Mouse (Mus musculus) MEL (cell line): ENCODE results near the gene Epo. TPM values are rescaled to one million over a fixed set of nuclear protein-coding genes. Genes with fewer than 3 reads are reported as not detected.

Experiments
- DNase-seq: peaks from one replicate; pipeline ENCODE4 v3.0.0; 2011; ENCODE audit warnings: low read depth, low spot score
- H3K27ac ChIP-seq: 2 replicates; pipeline ENCODE4 v1.5.1; 2012; ENCODE audit warnings: low read depth, mild to moderate bottlenecking, control low read depth, low read length, moderate library complexity; ENCODE audit not compliant: control insufficient read depth
- H3K27me3 ChIP-seq, 2 experiments: fragments of 150-350 bp in 1 of 2; sonication (generic) in 1 of 2; 2 replicates each; pipeline ENCODE4 v1.6.1; 2012; ENCODE audit warnings: low read length in 2 of 2, mild to moderate bottlenecking in 2 of 2, improper control_type of control experiment in 1 of 2, moderate library complexity in 1 of 2; ENCODE audit not compliant: insufficient read depth in 2 of 2, control insufficient read depth in 1 of 2
- H3K36me3 ChIP-seq, 2 experiments: 2 replicates each; pipeline ENCODE4 v1.6.1; 2012 to 2014; ENCODE audit warnings: low read length in 2 of 2, improper control_type of control experiment in 1 of 2, inconsistent platforms in 1 of 2, mild to moderate bottlenecking in 1 of 2; ENCODE audit not compliant: insufficient read depth in 2 of 2, control insufficient read depth in 1 of 2
- H3K4me1 ChIP-seq, 2 experiments: fragments of 150-350 bp in 1 of 2; sonication (generic) in 1 of 2; 2 replicates each; pipeline ENCODE4 v1.6.1; 2012; ENCODE audit warnings: low read length in 2 of 2, improper control_type of control experiment in 1 of 2, mild to moderate bottlenecking in 1 of 2; ENCODE audit not compliant: insufficient read depth in 2 of 2, control insufficient read depth in 1 of 2
- H3K4me3 ChIP-seq, 2 experiments: fragments of 150-350 bp in 1 of 2; sonication (generic) in 1 of 2; 2 replicates each; pipeline ENCODE4 v1.5.1; 2012; ENCODE audit warnings: low read depth in 2 of 2, low read length in 2 of 2, mild to moderate bottlenecking in 2 of 2, moderate library complexity in 2 of 2, control low read depth in 1 of 2, improper control_type of control experiment in 1 of 2; ENCODE audit not compliant: control insufficient read depth in 1 of 2, insufficient read depth in 1 of 2
- H3K79me2 ChIP-seq: 2 replicates; pipeline ENCODE4 v1.6.1; 2012; ENCODE audit warnings: mild to moderate bottlenecking, low read length, moderate library complexity; ENCODE audit not compliant: control insufficient read depth, poor library complexity, insufficient read depth
- H3K9ac ChIP-seq: 2 replicates; pipeline ENCODE4 v1.6.1; 2012; ENCODE audit warnings: low read depth, mild to moderate bottlenecking, control low read depth, low read length, moderate library complexity; ENCODE audit not compliant: control insufficient read depth, poor library complexity, severe bottlenecking
- H3K9me3 ChIP-seq: fragments of 150-350 bp; sonication (generic); replicated peaks from 2 replicates; pipeline ENCODE4 v1.6.1; 2012; ENCODE audit warnings: mild to moderate bottlenecking, low read length, improper control_type of control experiment, moderate library complexity; ENCODE audit not compliant: insufficient read depth
- BHLHE40 ChIP-seq: IDR thresholded peaks from 2 replicates; pipeline ENCODE4 v1.6.1; 2012; ENCODE audit warnings: low read depth, mild to moderate bottlenecking, inconsistent platforms, low read length, improper control_type of control experiment, borderline replicate concordance
- EP300 ChIP-seq, 2 experiments: IDR thresholded peaks; 2 replicates each; pipeline ENCODE4 v1.6.1; 2011; ENCODE audit warnings: improper control_type of control experiment in 2 of 2, low read length in 2 of 2, low read depth in 1 of 2, mild to moderate bottlenecking in 1 of 2
- ETS1 ChIP-seq: IDR thresholded peaks from 2 replicates; pipeline ENCODE4 v1.6.1; 2012; ENCODE audit warnings: low read depth, mild to moderate bottlenecking, inconsistent platforms, low read length, improper control_type of control experiment, moderate library complexity
- HCFC1 ChIP-seq: IDR thresholded peaks from 2 replicates; pipeline ENCODE4 v1.6.1; 2012; ENCODE audit warnings: low read depth, mild to moderate bottlenecking, inconsistent platforms, low read length, improper control_type of control experiment, moderate library complexity
- KAT2A ChIP-seq: conservative IDR thresholded peaks from 2 replicates; pipeline ENCODE4 v1.6.1; 2012; ENCODE audit warnings: low read depth, low read length, improper control_type of control experiment, inconsistent platforms
- MAZ ChIP-seq: IDR thresholded peaks from 2 replicates; pipeline ENCODE4 v1.6.1; 2012; ENCODE audit warnings: low read depth, mild to moderate bottlenecking, inconsistent platforms, low read length, improper control_type of control experiment
- MXI1 ChIP-seq: IDR thresholded peaks from 2 replicates; pipeline ENCODE4 v1.6.1; 2011; ENCODE audit warnings: mild to moderate bottlenecking, low read depth, low read length, improper control_type of control experiment
- MYC ChIP-seq: IDR thresholded peaks from 2 replicates; pipeline ENCODE4 v1.6.1; 2011; ENCODE audit warnings: low read depth, mild to moderate bottlenecking, low read length, improper control_type of control experiment, moderate library complexity
- NELFE ChIP-seq: IDR thresholded peaks from 2 replicates; pipeline ENCODE4 v1.6.1; 2011; ENCODE audit warnings: low read depth, low read length, improper control_type of control experiment
- POLR2AphosphoS2 ChIP-seq: IDR thresholded peaks from 2 replicates; pipeline ENCODE4 v1.6.1; 2011; ENCODE audit warnings: low read length, improper control_type of control experiment
- SIN3A ChIP-seq: IDR thresholded peaks from 2 replicates; pipeline ENCODE4 v1.6.1; 2012; ENCODE audit warnings: low read length, improper control_type of control experiment, inconsistent platforms
- TBP ChIP-seq: IDR thresholded peaks from 2 replicates; pipeline ENCODE4 v1.8.0; 2011; ENCODE audit warnings: low read depth, low read length, improper control_type of control experiment
- TCF12 ChIP-seq: IDR thresholded peaks from 2 replicates; pipeline ENCODE4 v1.6.1; 2014; ENCODE audit warnings: low read depth, mild to moderate bottlenecking, inconsistent platforms, low read length, improper control_type of control experiment, moderate library complexity
- USF1 ChIP-seq: IDR thresholded peaks from 2 replicates; pipeline ENCODE4 v1.6.1; 2014; ENCODE audit warnings: low read depth, mild to moderate bottlenecking, inconsistent platforms, low read length, improper control_type of control experiment, moderate library complexity
- USF2 ChIP-seq, 2 experiments: IDR thresholded peaks; 2 replicates each; pipeline ENCODE4 v1.6.1; 2011 to 2012; ENCODE audit warnings: improper control_type of control experiment in 2 of 2, low read length in 2 of 2, borderline replicate concordance in 1 of 2, inconsistent platforms in 1 of 2, low read depth in 1 of 2, mild to moderate bottlenecking in 1 of 2; ENCODE audit not compliant: insufficient read depth in 1 of 2
- ZC3H11A ChIP-seq: IDR thresholded peaks from 2 replicates; pipeline ENCODE4 v1.6.1; 2012; ENCODE audit warnings: low read depth, mild to moderate bottlenecking, inconsistent platforms, low read length, improper control_type of control experiment
- ZMIZ1 ChIP-seq: IDR thresholded peaks from 2 replicates; pipeline ENCODE4 v1.6.1; 2012; ENCODE audit warnings: low read depth, mild to moderate bottlenecking, inconsistent platforms, low read length, improper control_type of control experiment, moderate library complexity
- polyA plus RNA-seq, 2 experiments: library from polyadenylated mRNA; stranded (reverse) in 1 of 2; unstranded in 1 of 2; fragments of >175 nt in 1 of 2; fragments of >200 nt in 1 of 2; gene quantifications; 2 replicates each; pipeline versions ENCODE4 v1.2.1 to v1.2.4; 2012; ENCODE audit warnings: low replicate concordance in 2 of 2, low read depth in 1 of 2; ENCODE audit not compliant: insufficient read length in 2 of 2, insufficient read depth in 1 of 2, missing spikeins in 1 of 2
- total RNA-seq: library from RNA; depleted of rRNA; stranded (reverse); fragments of 300-350 nt; gene quantifications from 2 replicates; pipeline ENCODE4 v1.2.3, GENCODE M21; 2012

The Epo gene
- total and polyA plus RNA-seq, 3 experiments, result not detected

DNA sequence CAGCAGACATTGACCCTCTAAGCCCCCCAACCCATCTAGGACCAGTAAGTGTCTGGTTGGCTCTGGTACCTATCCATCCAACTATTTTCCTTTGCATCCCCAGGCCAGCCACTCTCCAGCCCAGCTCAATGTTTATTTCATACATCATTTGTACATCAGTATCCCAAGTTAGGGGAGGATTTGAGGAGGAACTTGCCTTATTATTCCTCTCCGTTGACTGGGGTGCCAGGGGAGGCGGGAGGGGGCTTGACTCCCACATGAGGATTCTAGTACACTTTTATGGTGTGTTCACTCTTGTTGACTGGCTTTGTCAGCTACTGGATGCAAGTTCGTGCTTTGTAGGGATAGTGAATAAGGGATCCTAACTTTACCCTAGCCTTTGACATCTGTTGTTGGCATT lies 21.3 kb downstream of the Epo start:
- TF ChIP-seq ETS1 (no peak), KAT2A (no peak), POLR2AphosphoS2 (no peak), EP300 (IDR thresholded peaks at IDR 0.05; ENCODE audit: low read depth in 1 of 2, low read length in 2 of 2) (no peak), ZC3H11A (no peak), TCF12 (no peak), ZMIZ1 (no peak), TBP (no peak), MXI1 (no peak), MYC (no peak), MAZ (no peak), USF2 (IDR thresholded peaks at IDR 0.05; ENCODE audit: borderline replicate concordance in 1 of 2, insufficient read depth in 1 of 2, low read depth in 1 of 2, low read length in 2 of 2) (no peak), BHLHE40 (no peak)
- peak overlapping the region; percentile 67 to 88 for H3K4me3 ChIP-seq
- H3K27me3 ChIP-seq, result no peaks in the 10 kb centered on the region
- H3K9me3 ChIP-seq, result no peaks in the 10 kb centered on the region
- DNase-seq, result no peak
- peaks cover 0 to 16% of the 10 kb centered on the region in 2 experiments; a peak in 2 of 4 replicates for H3K36me3 ChIP-seq
- peaks cover 48% of the 10 kb centered on the region for H3K79me2 ChIP-seq
- H3K4me1 ChIP-seq, result peaks cover 4 to 19% of the 10 kb centered on the region in 2 experiments
- H3K27ac ChIP-seq, result no peak overlapping the region
- peak overlapping the region; percentile 96 for H3K9ac ChIP-seq

GRCm38 (mm10) chr5:137510573-137511390 lies 22.3 kb downstream of the Epo start:
- Histone ChIP-seq H3K27ac (peak overlapping the region; percentile 26; the same call in 1 of the 2 replicates), H3K4me3 (peak overlapping the region; percentile 67 to 88)

More at GRCm38 (mm10) chr5:137510573-137511390, 22.3 kb downstream of the Epo start:
- peaks cover 4 to 19% of the 10 kb centered on the region in 2 experiments for H3K4me1 ChIP-seq
- H3K9me3 ChIP-seq, result no peaks in the 10 kb centered on the region
- H3K27me3 ChIP-seq, result no peaks in the 10 kb centered on the region
- peaks cover 44% of the 10 kb centered on the region for H3K79me2 ChIP-seq
- 0 out of 2 replicates have a peak, but pooled peaks have one; percentile 15 for TF ChIP-seq NELFE
- no peak for TF ChIP-seq MAZ
- TF ChIP-seq USF1, result 0 out of 2 replicates have a peak, but pooled peaks have one; percentile 36
- TF ChIP-seq SIN3A, result 0 out of 2 replicates have a peak, but pooled peaks have one; percentile 17
- TF ChIP-seq HCFC1, result 0 out of 2 replicates have a peak, but pooled peaks have one; percentile 30
- H3K9ac ChIP-seq, result peak overlapping the region; percentile 96
- H3K36me3 ChIP-seq, result peaks cover 0 to 17% of the 10 kb centered on the region in 2 experiments; a peak in 2 of 4 replicates
- peak; percentile 35 for DNase-seq
